Mouse (Mus musculus) layer of hippocampus, adult 6 months (tissue): ENCODE results near the gene Zfp273. TPM values are rescaled to one million over a fixed set of nuclear protein-coding genes. Genes with fewer than 3 reads are reported as not detected.

Source experiments
- long read RNA-seq, 2 experiments: library from polyadenylated mRNA; unstranded; transcript quantifications; one replicate each; pipeline ENCODE4 v2.0.0; 2019 to 2020
- polyA plus RNA-seq: library from polyadenylated mRNA; unstranded; fragments of <200 nt; fragmentation: Nextera tagmentation; gene quantifications from 2 replicates; pipeline ENCODE4 v1.2.3, GENCODE M21; 2021

Gene Zfp273
- 2.9 and 3.0 TPM in 2 replicates for polyA plus RNA-seq
- long read RNA-seq, experiment 1, transcript Zfp273-201 (4 exons, 2,277 nt) = major isoform, 5 of 14 reads
- long read RNA-seq, experiment 1, partial matches to known transcripts = 0 of 14 reads
- long read RNA-seq, experiment 1, other reads (novel, unspliced or antisense) = 5 of 14 reads
- long read RNA-seq, experiment 2, transcript Zfp273-203 (4 exons, 2,399 nt) = minor isoform, 8 of 35 reads
- long read RNA-seq, experiment 2, transcript Zfp273-201 (4 exons, 2,277 nt) = major isoform, 20 of 35 reads
- long read RNA-seq, experiment 2, partial matches to known transcripts = 3 of 35 reads
- long read RNA-seq, experiment 2, other reads (novel, unspliced or antisense) = 4 of 35 reads

DNA sequence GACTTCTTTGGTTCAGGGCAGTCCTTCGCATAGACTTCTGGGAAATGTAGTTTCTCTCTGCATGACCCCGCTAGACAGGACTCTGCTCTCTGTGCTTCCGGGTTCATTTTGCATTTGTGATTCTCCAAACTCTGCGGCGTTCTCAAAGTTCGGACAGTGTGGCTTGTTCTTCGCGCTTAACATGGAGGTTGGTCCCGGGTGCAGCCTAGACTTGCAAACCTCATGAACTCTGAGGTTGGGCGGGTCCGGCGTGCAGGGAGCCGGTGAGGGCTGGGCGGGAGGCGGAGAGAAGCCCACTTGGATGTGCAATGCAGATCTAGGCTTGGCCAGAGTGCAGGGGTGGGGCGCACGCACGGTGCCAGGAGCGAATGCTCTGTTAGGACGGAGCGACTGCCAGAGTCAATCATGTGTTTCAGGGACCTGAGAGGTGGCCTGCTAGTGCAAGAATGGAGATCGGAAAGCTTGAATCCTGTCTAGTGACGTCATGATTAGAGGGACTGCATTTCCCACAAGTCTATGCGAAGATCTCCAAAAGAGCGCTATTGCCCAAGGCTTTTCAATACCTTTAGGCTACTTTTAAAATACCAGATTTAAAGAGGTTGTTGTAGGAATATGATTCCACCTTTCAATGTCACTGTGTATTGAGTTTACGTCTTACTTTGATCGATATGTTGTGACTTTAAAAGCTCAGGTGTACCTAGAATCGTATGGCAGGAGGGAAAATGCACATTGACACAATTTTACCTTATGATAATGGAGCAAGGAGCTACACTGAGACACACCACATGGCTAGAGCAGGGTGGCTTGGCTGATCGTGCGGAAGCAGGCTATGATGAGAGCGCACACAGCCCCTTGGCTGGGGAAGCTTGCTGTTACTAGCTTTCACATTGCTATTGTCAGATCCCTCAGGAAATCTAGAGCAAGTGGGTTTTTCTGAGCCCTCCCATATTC lies at the start of gene Zfp273:
Zfp273 (plus strand) TSS at position 31 of the 951 bp plus-strand sequence.

DNA sequence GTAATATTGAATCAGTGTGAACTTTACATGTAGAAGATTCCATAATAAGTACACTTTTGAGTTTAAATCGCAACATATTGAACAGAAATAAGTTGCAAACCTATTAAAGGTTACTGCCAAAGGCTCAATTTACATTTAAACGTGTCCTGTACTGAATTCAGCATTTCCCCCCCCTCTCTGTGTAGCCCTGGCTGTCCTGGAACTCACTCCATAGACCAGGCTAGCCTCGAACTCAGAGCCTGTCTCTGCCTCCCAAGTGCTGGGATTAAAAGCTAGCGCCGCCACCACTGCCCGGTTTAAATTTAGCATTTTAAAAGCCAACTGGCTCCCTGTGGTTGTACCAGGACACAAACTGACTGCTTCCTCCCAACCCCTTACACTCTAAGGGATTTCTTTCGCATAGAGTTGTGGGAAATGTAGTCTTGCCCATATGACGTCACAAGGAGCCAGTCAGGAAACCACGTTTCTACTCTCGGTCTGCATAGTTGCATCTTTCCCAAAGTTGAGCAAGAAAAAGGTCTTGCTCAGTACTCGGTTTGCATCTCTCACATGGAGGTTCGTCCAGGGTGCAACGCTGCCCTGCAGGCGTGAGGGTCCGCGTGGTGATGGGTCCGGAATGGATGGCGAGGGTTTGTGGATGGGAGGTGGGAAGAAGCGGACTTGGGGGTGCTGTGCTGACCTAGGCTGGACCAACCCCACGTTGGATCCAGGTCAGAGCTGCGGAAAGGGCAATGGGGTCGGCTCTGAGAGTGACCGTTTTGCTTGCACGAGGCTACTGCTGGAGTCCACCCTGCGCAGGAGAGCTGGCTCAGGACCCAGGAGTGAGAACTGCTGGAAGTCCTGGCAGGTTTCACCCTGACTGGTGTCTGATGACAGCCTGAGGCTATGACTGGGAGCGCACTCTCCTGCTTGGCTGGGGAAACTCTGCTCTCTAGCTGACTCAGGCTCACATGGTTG lies 34.0 kb upstream of the Zfp273 start, which contains the start of gene Zfp493:
Zfp493 (plus strand) TSS at position 429 of the 957 bp plus-strand sequence.

GRCm38 (mm10) chr13:67830911-67831336 lies 17.4 kb downstream of the Zfp273 start, which contains the start of gene Gm10037:
TSS of gene Gm10037 (plus strand) at chr13:67831106.

DNA sequence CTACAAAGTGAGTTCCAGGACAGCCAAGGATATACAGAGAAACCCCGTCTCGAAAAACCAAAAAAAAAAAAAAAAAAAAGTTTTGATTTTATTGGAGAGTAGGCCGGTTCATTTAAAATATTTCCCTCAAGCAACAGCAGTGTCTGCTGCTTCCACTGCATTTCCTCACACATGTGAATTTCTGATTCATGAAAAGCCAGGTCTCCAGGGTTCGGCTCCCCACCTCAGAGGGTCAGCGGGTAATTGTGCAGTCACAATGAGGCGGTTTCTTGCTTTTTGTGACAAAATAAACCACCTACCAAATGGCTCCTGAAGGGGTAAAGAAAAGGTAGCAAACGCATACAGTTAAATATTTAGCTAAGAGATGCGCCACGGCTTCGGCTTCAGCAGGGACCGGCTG lies 49.5 kb downstream of the Zfp273 start, which contains the start of gene BC048507:
BC048507 (plus strand) TSS at position 301 of the 400 bp plus-strand sequence.

Other genes starting within 250 kb of the Zfp273 start
- gene Zfp729b, start 204.0 kb upstream of the Zfp273 start, polyA plus RNA-seq = 2.2 and 2.7 TPM in 2 replicates
- gene Gm49345, start 176.0 kb upstream of the Zfp273 start, polyA plus RNA-seq = 1.5 TPM in 1 of 2 replicates, not detected in the other
- 1.6 and 1.9 TPM in 2 replicates for gene Zfp729a, start 175.9 kb upstream of the Zfp273 start, polyA plus RNA-seq
- 6.2 and 7.2 TPM in 2 replicates for gene Zfp738, start 126.7 kb upstream of the Zfp273 start, polyA plus RNA-seq
- gene Zfp65, start 84.6 kb upstream of the Zfp273 start, polyA plus RNA-seq = 2.5 and 3.0 TPM in 2 replicates
- gene Zfp85, start 58.5 kb upstream of the Zfp273 start, polyA plus RNA-seq = 3.5 and 4.0 TPM in 2 replicates
- gene Zfp493, start 34.0 kb upstream of the Zfp273 start, polyA plus RNA-seq = 1.8 and 2.3 TPM in 2 replicates
- gene Gm10037, start 17.4 kb downstream of the Zfp273 start, polyA plus RNA-seq = 10.1 and 10.3 TPM in 2 replicates
- not detected in 2 replicates for gene BC048507, start 49.6 kb downstream of the Zfp273 start, polyA plus RNA-seq